Mouse (Mus musculus): Measurements from ENCODE around the gene Tpd52l2. TPM values are rescaled to one million over a fixed set of nuclear protein-coding genes. Genes with fewer than 3 reads are reported as not detected.
"Not testable (repeated sequence)": the region's sequence is repeated elsewhere in the genome, so short reads cannot be mapped to it uniquely, and the experiment has no call there.

Gene Tpd52l2
- total and polyA plus RNA-seq, 2 experiments from 2014 or later: 58.2 to 103 TPM

DNA sequence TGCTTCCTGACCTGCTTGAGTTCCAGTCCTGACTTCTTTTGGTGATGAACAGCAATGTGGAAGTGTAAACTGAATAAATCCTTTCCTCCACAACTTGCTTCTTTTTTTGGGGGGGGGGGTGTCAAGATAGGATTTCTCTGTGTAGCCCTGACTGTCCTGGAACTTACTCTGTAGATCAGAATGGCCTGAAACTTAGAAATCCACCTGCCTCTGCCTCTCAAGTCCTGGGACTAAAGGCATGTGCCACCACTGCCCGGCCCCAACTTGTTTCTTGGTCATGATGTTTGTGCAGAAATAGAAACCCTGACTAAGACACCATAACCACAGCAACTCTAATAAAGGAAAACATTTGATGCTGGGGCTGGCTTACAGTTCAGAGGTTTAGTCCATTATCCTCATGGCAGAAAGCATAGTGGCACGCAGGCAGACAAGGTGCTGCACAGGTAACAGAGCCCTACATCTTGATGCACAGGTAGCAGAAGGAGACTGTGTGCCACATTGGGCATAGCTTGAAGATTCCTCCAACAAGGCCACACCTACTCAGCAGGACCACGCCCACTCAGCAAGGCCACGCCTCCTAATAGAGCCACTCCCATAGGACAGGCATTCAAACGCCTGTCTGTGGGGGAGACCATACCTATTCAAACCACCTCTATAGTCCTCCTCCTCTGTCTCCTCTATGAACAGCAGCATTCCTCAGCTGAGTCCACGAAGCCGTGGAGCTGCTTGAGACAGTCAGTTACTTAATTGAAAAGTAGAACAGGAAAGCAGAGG lies 5.3 kb upstream of the Tpd52l2 start:
- Histone ChIP-seq H3K9me3 (replicated peaks; ENCODE audit: control insufficient read depth, low read length) (no peaks in the 10 kb centered on the region), H3K4me3 (ENCODE audit: low read depth, low read length) (no peak overlapping the region), H3K4me2 (ENCODE audit: low read depth, low read length) (no peak overlapping the region), H3K9ac (replicated peaks; ENCODE audit: low read depth, low read length) (no peak overlapping the region), H3K36me3 (replicated peaks; ENCODE audit: control insufficient read depth, insufficient read depth, low read length) (no peaks in the 10 kb centered on the region), H3K4me1 (ENCODE audit: control insufficient read depth, insufficient read depth) (peaks cover 12% of the 10 kb centered on the region; the same call in 1 of the 2 replicates), H3K27me3 (ENCODE audit: control insufficient read depth, insufficient read depth, low read length) (no peaks in the 10 kb centered on the region), H3K27ac (ENCODE audit: low read depth) (no peak overlapping the region)
- no peak for TF ChIP-seq CTCF (IDR thresholded peaks at IDR 0.05; ENCODE audit: low read depth)
- TF ChIP-seq EP300 (IDR thresholded peaks at IDR 0.05; ENCODE audit: low read depth): no peak
- WGBS: 37% methylated on average over 7 of the region's 7 CpGs
- DNase-seq (ENCODE audit: low spot score): no peak
- no peak for ATAC-seq (ENCODE audit: insufficient read depth, low read depth)

DNA sequence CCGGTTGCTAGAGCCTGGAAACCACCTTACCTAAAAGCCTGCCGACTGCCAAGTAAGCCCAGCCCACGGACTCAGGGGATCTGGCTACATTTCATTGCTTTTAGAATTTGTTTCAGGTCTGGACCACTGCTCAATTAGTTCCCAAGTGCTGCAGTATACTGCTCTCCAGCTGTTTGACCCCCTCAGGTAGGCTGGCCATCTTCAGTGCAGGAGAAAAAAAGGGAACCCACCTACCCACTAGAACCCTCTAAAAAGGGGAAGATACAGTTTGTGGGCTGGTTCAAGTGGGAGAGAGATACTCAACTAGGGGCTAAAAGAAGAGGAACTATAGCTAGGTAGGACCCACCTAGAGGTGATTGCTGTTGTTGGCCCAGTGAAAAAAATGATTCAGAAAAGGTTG lies 4.7 kb upstream of the Tpd52l2 start:
- no peak for TF ChIP-seq CTCF (IDR thresholded peaks at IDR 0.05; ENCODE audit: low read depth)
- TF ChIP-seq EP300 (IDR thresholded peaks at IDR 0.05; ENCODE audit: low read depth): no peak
- ATAC-seq (ENCODE audit: insufficient read depth, low read depth) (no peak), DNase-seq (ENCODE audit: low spot score) (no peak)
- no peak overlapping the region for H3K4me3 ChIP-seq (ENCODE audit: low read depth, low read length)
- 44% methylated on average over 3 of the region's 3 CpGs for WGBS
- H3K36me3 ChIP-seq (replicated peaks; ENCODE audit: control insufficient read depth, insufficient read depth, low read length): no peaks in the 10 kb centered on the region
- H3K9ac ChIP-seq (replicated peaks; ENCODE audit: low read depth, low read length): no peak overlapping the region
- H3K4me1 ChIP-seq (ENCODE audit: control insufficient read depth, insufficient read depth): peaks cover 9% of the 10 kb centered on the region; the same call in 1 of the 2 replicates
- no peaks in the 10 kb centered on the region for H3K9me3 ChIP-seq (replicated peaks; ENCODE audit: control insufficient read depth, low read length)
- H3K4me2 ChIP-seq (ENCODE audit: low read depth, low read length): no peak overlapping the region
- no peak overlapping the region for H3K27ac ChIP-seq (ENCODE audit: low read depth)
- no peaks in the 10 kb centered on the region for H3K27me3 ChIP-seq (ENCODE audit: control insufficient read depth, insufficient read depth, low read length)

DNA sequence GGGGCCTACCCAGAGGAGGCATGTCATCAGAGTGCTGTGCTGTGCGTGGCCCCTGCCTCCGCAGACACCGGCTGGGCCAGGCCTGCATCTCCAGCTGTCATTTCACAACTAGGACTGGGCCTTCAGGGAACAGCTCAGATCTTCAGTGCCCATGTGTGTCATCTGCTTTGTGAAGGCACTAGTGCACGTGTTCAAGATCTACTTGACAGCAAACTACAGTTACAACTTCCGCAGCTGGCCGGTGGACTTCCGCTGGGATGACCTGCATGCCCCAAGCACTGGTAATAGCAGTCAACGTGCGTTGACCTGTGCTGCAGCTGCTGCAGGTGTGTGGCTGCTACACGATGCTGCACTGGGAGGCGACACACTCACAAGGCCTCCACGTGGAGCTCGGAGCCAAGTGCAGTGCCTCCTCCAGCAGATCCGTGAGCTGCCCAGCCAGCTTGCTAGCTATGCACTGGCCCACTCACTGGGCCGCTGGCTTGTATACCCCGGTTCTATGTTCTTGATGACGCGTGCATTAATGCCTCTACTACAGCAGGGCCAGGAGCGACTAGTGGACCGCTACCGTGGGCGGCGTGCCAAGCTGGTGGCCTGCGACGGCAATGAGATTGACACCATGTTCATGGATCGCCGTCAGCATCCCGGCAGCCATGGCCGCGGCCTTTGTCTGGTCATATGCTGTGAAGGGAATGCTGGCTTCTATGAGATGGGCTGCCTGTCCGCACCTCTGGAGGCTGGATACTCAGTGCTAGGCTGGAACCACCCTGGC lies 3.6 kb upstream of the Tpd52l2 start, which contains the start of gene Abhd16b:
Gene Abhd16b (plus strand): TSS at position 51 of the 772 bp plus-strand sequence.
- Histone ChIP-seq H3K9ac (replicated peaks; ENCODE audit: low read depth, low read length) (no peak within 1 kb of the TSS), H3K4me1 (ENCODE audit: control insufficient read depth, insufficient read depth) (no peaks in the 10 kb centered on the region), H3K9me3 (replicated peaks; ENCODE audit: control insufficient read depth, low read length) (no peaks in the 10 kb centered on the region), H3K36me3 (replicated peaks; ENCODE audit: control insufficient read depth, insufficient read depth, low read length) (no peaks in the 10 kb centered on the region), H3K27ac (ENCODE audit: low read depth) (no peak within 1 kb of the TSS), H3K4me2 (ENCODE audit: low read depth, low read length) (no peak within 1 kb of the TSS), H3K4me3 (ENCODE audit: low read depth, low read length) (no peak within 1 kb of the TSS), H3K27me3 (ENCODE audit: control insufficient read depth, insufficient read depth, low read length) (no peaks in the 10 kb centered on the region)
- no peak for ATAC-seq (ENCODE audit: insufficient read depth, low read depth)
- TF ChIP-seq EP300 (IDR thresholded peaks at IDR 0.05; ENCODE audit: low read depth) (no peak), CTCF (IDR thresholded peaks at IDR 0.05; ENCODE audit: low read depth) (no peak)
- no peak for DNase-seq (ENCODE audit: low spot score)
- 77% methylated on average over 31 of the region's 31 CpGs for WGBS

DNA sequence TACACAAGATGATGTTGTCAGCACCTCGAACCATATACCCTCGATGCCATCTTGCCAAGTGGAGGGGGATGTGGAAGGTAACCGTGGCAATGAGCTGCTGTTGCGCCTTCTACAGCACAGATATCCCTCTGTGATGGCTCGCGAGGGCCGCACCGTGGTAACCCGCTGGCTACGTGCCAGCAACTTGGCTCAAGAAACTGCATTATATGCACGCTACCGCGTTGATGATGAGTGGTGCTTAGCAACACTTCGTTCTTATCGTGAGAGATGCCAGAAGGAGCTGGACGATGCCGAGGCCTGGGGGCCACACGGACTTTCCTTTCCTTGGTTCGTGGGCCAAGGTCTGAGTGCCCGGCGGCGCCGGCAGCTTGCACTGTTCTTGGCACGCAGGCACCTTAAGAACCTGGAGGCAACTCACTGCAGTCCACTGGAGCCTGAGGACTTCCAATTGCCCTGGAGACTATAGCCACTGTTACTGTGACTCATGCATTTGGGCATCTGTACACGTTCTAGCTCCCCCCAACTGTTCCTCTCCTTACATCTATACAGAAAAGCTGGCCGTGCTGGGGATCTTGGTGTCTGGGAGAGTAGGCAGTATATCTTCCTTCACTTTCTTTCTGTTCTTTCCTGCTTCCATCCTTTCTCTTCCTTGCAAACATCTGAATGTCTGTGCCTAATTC lies 2.5 kb upstream of the Tpd52l2 start:
- DNase-seq (ENCODE audit: low spot score): no peak
- TF ChIP-seq EP300 (IDR thresholded peaks at IDR 0.05; ENCODE audit: low read depth): no peak
- TF ChIP-seq CTCF (IDR thresholded peaks at IDR 0.05; ENCODE audit: low read depth): no peak
- Histone ChIP-seq H3K27ac (ENCODE audit: low read depth) (no peak overlapping the region), H3K9me3 (replicated peaks; ENCODE audit: control insufficient read depth, low read length) (no peaks in the 10 kb centered on the region), H3K36me3 (replicated peaks; ENCODE audit: control insufficient read depth, insufficient read depth, low read length) (no peaks in the 10 kb centered on the region; the same call in 1 of the 2 replicates), H3K27me3 (ENCODE audit: control insufficient read depth, insufficient read depth, low read length) (no peaks in the 10 kb centered on the region), H3K4me3 (ENCODE audit: low read depth, low read length) (no peak overlapping the region), H3K9ac (replicated peaks; ENCODE audit: low read depth, low read length) (no peak overlapping the region), H3K4me2 (ENCODE audit: low read depth, low read length) (no peak overlapping the region), H3K4me1 (ENCODE audit: control insufficient read depth, insufficient read depth) (no peaks in the 10 kb centered on the region)
- WGBS: 60% methylated on average over 26 of the region's 26 CpGs
- no peak for ATAC-seq (ENCODE audit: insufficient read depth, low read depth)

DNA sequence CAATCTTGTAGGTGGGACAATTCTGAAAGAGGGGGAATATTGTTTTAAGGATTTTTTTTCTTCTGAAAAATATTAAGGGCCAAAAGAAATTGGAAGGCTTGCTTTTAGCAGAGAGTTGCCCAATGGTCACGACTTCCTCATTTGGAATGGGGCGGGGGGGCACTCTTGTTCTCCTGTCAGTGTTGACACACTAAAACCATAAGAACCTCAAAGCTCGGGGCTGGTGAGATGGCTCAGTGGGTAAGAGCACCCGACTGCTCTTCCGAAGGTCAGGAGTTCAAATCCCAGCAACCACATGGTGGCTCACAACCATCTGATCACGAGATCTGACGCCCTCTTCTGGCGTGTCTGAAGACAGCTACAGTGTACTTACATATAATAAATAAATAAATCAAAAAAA lies 1.1 kb upstream of the Tpd52l2 start:
- peaks cover 11% of the 10 kb centered on the region for H3K36me3 ChIP-seq (replicated peaks; ENCODE audit: control insufficient read depth, insufficient read depth, low read length)
- H3K9me3 ChIP-seq (replicated peaks; ENCODE audit: control insufficient read depth, low read length); H3K27ac ChIP-seq (ENCODE audit: low read depth); DNase-seq (ENCODE audit: low spot score); H3K4me3 ChIP-seq (ENCODE audit: low read depth, low read length); H3K9ac ChIP-seq (replicated peaks; ENCODE audit: low read depth, low read length); H3K4me1 ChIP-seq (ENCODE audit: control insufficient read depth, insufficient read depth); H3K27me3 ChIP-seq (ENCODE audit: control insufficient read depth, insufficient read depth, low read length); ATAC-seq (ENCODE audit: insufficient read depth, low read depth); H3K4me2 ChIP-seq (ENCODE audit: low read depth, low read length): not testable (repeated sequence)
- WGBS: 52% methylated on average over 8 of the region's 8 CpGs

All from heart, postnatal 0 days (tissue).